Mouse (Mus musculus) megakaryocyte, adult 5-6 weeks (primary cell): ENCODE results near the gene Siah2. TPM values are rescaled to one million over a fixed set of nuclear protein-coding genes. Genes with fewer than 3 reads are reported as not detected.
A peak's percentile ranks its signal among the peaks of the same experiment; 100 is the strongest.

ENCODE experiments used
- ATAC-seq: 2 replicates; pipeline ENCODE4 v1.8.0; 2016; ENCODE audit warnings: mild to moderate bottlenecking, inconsistent platforms; ENCODE audit not compliant: poor library complexity, severe bottlenecking
- total RNA-seq, 2 experiments: library from RNA; stranded (forward) in 1 of 2; stranded (reverse) in 1 of 2; fragments of 153-499, 151-499 nt in 1 of 2; fragments of 221-1000, 200-1000 nt in 1 of 2; gene quantifications; 2 replicates each; pipeline versions ENCODE4 v1.2.3 to v1.2.4; 2015 to 2017

The Siah2 gene
- total RNA-seq (2015) (30.1 and 33.6 TPM in 2 replicates), total RNA-seq (2017) (20.1 and 24.1 TPM in 2 replicates)

DNA sequence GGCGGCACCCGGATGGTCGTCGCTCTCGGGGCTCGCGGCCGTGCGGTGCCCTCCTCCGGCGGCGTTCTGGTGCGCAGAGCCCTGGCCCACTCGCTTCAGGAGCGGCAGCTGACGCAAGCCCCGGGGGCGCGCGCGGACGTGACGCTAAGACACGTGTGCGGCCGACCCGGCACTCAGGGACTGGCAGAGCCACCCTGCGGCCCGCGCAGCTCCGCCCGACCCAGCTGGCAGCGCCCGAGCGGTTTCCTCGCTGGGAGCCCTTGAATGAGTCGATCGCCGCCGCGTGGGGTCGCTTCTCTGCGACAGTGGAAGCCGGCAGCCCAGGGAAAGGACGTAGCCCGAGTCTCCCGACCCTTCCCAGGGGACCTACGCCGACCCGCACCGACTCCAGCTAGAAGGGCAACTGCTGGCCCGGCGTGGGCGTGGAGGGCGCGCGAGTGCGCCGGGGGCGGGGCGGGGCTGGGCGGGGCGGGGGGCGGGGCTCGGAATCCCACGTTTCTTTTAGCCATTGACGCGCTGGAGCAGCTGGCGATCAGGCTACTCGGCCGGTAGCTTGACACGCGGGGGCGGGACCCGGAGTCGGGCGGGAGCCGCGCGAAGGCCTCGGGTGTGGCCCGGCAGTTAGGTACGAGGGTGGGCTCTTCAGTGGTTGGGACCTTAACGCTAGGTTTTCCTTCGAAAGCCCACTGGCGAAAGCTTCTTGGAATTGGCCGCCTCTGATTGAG lies at the start of gene Siah2:
Siah2 (minus strand) TSS at position 404 of the 725 bp plus-strand sequence.
- peak; percentile 82 for ATAC-seq

DNA sequence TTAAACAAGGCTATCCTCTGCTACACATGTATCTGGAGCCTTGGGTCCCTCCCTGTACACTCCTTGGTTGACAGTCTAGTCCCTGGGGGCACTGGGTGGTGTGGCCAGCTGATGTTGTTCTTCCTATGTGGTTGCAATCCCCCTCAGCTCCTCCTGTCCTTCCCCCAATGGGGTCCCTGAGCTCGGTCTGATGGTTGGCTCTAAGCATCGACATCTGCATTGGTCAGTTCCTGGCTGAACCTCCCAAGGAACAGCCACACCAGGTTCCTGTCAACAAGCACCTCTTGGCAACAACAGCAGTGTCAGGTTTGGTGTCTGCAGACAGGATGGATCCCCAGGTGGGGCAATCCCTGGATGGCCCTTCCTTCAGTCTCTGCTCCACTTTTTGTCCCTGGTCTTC lies 47.3 kb upstream of the Siah2 start:
- no peak for ATAC-seq

DNA sequence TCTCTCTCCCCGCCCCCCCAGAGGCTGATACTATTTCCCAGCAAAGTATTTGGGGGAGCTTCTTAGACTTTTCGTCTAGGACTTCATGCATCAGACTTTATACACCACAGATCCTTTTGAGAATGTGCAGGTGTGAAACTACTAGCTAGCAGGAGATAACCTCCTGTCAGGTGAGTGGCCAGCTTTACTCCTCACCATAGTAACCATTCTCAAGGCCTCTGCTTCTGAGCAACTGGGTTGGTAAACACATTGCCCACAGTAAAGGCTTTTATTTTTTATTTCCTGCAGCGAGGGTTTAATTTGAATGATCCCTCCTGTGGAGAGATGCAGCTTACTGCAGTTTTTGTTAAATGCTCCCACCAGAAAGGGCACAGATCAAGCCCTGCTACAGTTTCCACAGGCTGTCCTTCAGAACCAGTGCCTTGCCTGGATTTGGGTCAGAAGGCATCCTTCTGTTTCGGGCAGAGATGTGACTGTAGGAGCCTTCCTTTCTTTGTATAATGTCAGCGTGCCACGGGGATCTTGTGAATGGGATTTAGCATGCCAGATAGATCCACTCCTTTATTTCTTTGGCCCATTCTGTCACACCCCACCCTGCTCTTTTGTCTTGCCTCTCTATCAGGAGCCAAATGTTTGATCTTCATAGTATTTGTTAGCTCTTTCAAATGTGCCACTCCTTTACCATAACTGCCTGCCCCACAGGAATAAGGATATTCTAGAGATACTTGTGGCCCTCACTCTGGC lies 46.3 kb upstream of the Siah2 start:
- ATAC-seq, result no peak

DNA sequence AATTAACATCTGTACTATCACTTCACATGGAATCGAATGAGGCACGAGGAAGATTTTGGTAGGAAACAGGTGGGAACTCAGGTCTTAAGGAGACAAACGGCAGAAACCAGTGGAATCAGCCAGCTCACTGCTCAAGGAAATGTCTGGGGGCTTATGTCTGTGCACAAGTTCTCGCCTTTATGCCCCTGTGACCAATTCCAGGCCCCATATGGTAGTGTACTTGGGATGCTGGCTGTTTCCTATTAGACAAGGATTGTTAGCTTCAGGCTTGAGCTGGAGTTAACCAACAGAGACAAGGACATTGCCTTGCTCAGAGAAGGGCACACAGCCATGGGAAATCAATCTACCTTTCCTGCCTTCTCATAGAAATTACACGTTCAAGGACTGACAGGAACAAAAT lies 39.3 kb upstream of the Siah2 start:
- no peak for ATAC-seq

DNA sequence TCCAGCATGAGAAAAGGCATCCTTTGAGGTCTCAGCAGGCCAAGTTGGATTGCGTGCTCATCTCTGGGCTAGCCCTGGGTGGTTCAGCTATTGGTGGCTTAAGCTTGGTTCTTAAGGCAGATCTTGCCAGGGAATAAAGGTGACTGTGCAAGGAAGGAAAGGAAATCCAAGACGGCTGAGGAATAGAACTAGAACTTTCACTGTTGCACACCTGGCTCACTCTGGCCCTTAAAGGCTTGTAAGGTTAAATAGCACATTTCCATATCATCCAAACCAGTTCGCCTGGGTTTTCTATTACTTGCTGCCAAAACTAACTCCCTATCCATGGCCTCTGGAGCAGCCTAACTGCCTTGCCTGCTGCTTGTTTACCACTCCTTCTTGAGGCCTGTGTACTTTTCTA lies 38.4 kb upstream of the Siah2 start:
- ATAC-seq, result no peak

DNA sequence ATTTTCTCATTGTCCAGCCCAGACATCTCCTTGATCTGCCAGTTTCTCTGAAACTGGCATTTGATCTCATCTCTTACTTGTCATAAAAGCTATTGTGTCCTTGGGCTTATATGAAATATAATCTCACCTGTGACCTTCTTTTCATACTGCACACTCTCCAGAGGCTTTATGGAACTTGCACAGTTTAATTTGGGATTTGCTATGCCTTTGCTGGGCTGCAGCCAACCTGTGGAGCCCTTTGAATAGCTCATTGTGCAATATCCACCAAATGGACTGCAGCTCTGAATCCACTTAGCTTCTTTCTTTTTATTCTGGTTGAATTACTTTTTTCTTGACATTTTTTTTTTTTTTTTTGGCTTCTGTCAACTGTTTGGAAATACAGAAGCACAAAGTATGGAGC lies 37.3 kb upstream of the Siah2 start:
- ATAC-seq, result no peak

DNA sequence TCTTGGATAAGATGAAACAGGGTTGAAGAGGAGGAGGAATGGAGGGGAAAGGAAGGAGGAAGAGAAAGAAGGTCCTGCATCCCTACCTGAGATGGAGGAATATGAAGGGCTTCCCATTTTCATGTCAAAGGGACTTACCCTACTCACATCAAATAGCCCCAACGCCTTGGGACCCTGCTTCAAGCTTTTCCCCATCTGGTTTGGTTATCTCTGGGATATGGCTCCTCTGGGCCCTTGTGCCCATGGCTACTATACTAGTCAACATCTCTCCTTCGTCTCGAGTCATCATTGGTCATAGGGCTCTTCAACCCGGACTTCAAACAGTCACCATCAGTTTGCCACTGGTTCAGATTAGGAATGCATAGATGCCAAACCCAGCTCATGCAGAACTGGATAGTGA lies 35.4 kb upstream of the Siah2 start:
- no peak for ATAC-seq

DNA sequence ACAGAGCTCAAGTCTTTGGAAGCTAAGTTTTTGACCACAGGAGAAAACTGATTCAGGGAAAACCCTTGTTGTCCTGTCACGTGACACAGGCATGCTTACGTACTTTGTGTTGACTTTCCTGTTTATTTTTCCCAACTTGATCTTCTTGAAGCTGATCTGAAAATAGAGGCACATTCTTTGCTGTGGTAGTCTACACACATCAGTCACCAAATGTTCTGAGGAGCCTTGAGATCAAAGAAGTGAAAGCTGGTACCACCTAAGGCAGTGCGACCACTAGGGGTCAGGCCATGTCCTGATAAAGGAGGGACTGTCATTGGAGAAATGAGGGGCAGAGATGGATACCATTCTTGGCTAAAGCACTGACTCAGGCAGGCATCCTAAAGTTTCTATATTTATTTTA lies 34.8 kb upstream of the Siah2 start:
- ATAC-seq, result no peak

DNA sequence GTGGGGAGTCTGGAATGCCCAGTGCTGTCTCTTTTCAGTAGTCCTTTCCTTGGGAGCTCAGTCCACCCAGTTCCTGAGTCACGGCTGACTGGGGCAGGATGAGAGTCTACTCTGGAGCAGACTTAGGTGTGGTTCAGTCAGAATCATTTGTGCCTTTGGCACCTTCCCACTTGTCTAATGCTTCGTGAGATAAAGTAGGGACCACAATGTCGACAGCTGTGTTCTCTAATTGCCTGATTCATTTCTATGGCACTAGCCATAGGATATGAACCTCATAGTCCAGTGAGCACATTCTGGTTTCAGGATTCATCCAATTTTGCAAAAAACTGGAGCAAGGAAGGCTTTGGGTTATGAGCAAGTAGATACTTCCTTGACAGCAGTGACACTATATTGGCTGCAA lies 34.2 kb upstream of the Siah2 start:
- ATAC-seq, result no peak

DNA sequence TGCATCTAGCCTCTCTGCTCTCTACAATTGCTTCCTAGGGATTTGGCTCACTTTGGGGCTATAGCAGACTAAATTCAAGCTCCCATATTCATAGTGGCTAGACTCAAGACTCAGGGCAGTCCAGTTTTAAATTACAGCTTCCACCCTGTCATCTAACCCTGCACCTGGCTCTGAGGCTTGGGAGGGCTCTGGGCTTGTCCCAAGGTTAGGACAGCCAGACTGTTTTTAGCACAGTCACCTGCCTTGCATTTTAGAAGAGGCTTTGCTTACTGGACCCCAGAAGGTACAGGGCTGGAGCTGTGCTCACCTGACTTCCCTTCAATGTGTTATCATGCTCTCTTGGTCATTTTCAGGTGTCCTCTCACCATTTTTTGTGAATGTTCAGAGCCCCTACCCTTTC lies 32.6 kb upstream of the Siah2 start:
- ATAC-seq, result no peak

DNA sequence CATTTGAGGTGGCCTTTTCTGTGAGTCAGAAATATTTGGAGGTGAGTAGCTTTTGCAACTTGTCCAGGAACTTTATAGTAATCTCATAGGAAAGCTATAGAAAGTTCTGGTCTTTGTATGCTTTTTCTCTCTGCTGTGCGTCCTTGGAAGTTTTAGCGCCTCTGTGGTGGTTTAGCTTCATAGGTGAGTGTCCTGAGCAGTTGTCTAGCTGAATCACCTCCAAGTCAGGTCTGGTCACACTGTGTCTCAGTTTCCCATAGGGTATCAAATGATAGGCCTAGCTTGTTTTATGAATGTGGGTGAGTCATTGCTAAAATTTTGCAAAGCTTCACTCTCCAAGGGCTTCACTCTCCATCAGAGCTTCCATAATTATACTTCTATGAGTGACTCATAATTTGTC lies 31.5 kb upstream of the Siah2 start:
- ATAC-seq, result no peak

DNA sequence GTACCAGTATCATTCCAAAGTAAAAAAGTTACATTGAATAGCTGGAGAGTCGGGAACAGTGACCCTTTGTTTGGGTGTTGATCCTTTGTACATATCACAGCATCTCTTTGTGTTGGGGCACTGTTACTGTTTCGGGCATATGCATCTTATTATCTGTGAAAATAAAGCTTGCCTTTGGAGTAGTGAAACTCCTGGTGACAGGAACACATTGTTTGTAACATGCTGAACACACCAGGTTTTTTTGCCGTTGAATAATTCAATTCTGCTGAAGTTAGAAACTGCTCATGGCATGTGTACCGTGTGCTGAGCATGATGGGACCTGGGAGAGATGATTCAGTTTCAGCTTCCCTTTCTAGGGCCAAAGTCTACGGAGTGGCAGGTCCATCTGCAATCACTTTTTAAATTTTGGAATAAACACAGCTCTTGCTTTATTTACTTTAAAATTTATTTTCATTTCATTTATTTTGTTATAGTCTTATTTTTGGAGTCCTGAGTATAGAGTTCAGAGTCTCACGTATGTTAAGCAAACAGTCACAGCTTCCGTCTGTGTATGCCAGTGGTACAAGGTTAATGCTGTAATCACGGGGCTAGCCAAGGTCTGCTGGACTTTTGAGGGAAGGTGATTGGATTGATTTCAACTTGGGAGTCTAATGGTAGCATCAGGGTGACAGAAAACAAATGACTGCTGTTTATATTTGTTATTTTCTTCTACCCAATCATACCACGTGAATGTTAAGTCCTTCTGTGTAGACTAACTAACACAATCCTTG lies 27.4 kb upstream of the Siah2 start:
- no peak for ATAC-seq

DNA sequence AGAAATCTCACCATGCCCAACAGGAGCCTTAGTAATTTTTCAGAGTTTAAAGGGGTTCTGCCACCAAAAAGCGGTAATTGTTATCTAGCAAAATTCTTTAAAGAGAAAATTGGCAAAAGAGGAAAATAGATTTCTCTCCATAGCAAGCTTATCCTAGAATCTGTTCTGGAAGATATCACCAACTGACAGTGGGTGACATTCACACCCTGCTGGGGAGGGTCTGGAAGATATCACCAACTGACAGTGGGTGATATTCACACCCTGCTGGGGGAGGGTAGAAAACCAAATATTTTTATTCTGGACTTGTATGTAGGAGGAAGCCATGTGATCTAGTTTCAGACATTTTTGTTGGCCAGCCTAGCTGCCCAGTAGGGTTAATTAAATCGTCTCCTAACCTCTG lies 24.5 kb upstream of the Siah2 start:
- no peak for ATAC-seq

DNA sequence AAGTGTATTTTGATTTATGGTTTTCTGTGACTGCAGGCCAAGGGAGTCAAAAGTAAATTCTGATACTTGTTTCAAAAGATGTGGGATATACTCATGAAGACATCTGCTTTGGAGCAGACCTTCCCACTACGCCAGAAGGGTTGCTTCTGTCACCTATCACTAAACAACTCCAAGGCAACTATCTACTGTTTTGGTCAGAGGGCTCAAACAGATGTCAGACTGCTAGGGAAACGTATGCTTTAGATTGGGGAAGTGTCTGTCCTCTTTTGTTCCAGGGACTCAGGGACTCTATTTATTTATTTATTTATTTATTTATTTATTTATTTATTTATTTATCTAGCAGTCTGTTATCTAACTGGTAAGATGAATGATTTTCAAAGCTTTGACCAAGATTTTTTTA lies 22.6 kb upstream of the Siah2 start:
- ATAC-seq, result no peak

DNA sequence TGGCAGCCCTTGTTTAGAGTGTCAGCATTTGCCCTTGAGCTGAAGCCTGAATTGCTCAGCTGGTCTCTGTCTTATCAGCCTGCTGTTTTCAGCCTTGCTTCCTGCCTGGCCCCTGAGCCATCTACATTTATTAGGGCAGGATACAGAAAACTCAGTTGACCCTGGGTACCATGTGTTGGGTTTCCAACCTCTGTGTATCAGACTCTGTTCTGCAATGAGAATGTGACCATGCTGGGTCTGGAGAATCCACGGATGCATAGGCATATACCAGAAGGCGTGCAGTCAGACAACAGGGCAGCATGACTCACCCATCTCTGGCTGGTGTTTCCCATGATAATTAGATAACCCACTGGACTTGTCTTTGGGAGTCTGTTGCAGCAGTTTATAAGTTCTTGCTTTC lies 21.8 kb upstream of the Siah2 start:
- no peak for ATAC-seq

DNA sequence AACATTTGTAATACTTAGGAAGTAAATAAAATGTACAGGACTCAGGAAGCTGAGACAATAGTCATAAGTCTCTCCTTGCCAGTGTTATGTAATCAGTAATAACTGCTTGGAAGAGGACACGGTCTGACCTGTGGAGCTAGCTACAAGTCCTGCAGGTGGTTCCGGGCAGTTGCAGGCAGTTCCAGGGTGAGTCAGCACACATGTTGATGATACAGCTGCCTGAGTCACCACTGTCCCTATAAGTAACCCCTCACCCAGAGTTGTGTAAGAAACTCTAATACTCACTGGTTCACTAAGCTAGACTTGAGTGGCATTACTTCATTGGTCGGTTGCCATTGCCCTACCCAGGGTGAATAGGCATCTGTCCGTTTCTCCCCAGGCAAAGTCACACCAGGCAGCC lies 21.0 kb upstream of the Siah2 start:
- no peak for ATAC-seq

DNA sequence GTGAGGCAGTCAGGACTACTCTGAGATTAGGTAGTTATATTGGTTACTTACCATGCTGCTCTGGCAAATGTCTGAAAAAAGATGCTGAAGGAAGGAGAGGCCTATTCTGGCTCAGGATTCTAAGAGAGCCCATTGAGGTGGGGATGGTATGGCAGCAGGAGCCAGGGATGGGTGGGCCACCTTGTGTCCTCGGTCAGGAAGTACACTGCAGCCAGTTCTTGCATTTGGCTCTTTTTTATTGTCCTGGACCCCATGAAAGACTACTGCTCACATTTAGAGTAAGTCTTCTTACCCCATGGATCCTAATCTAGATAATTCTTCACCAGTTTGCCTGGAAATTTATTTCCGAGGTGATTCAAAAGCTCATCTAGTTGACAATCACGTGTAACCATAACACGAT lies 12.3 kb upstream of the Siah2 start:
- ATAC-seq, result no peak

DNA sequence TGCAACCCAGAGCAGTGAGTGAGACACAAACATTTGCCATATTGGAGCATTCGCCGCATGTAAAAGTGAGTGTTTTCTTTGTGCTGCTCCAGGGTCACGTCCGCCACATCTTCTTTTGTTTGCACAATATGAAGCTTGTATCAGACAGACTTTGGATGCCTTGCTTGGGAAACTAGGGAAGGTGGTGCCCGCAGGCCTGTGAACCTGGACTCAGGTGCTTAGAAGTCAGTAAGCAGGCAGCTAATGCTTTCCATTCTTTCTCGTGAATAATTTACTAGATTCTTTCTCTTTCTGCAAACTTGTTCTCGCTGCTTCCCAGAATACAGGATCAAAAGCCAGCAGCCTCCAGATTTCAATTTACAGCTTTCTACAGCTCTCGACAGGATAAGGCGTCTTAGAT lies 11.5 kb upstream of the Siah2 start:
- ATAC-seq, result no peak

DNA sequence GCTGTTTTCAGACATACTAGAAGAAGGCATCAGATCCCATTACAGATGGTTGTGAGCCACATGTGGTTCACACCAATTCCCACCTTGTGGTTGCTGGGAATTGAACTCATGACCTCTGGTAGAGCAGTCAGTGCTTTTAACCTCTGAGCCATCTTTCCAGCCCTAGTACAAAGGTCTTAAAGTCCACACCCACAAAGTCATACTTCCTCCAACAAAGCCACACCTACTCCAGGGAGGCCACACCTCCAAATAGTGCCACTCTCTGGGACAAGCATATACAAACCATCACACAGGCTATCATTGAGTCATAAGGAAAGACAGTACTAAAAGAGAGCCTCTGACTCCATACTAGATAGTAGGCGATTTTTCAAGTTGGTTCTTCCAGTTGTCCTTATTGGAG lies 10.1 kb upstream of the Siah2 start:
- no peak for ATAC-seq

DNA sequence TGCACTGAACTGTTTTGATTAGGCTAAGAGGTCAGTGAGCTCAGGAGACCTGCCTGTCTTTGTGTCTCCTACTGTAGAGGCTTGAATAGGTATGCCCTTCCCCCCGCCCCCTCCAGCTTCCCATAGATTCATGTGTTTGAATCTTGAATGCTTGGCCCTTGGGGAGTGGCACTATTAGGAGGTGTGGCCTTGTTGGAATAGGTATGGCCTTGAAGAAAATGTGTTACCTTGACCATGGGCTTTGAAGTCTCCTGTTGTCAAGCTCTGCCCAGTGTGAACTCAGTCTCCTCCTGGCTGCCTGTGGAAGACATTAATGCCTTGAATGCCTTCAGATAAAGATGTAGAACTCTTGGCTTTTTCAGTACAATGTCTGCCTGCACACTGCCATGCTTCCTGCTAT lies 9.2 kb upstream of the Siah2 start:
- ATAC-seq, result no peak

DNA sequence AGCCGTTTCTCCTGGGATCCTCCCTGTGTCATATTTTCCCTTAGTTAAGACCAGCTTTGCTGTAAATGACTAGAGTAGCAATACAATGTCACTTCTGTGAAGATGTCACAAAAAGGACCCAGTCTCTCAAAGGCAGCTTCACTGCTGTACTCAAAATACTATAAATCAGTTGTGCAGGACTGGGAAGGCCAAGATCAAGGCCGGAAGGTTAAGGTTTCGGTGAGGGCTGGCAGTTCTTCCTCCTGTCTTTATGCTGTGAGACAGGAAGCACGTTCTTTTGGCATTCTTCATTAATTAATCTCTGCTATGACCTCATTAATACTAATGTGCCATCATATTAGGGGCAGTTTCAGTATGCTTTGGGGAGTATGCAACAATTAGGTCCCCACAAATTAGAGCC lies 5.7 kb upstream of the Siah2 start:
- no peak for ATAC-seq

DNA sequence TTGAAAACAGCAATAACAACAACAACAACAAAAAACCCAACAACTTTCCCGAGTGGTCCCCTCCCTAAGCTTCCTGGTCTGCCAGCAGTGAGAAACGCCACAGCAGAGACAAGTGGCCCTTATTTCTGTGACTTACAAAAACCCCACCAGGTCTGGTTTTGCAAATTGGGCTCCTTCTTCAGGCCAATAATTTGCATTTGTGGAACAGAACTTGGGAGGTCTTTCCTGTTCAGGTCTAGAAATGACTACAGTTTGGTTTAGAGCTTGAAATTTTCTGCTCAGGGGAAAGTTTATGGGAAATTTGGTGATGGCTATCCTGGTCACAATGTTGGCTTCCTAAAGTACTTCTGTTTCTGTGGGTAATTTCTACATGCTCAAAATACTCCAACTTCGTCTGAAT lies 4.6 kb upstream of the Siah2 start:
- no peak for ATAC-seq
